9 mouse cellular contexts compared by ENCODE assay signal in genomic region chrX:120290011-120290899, GRCm38 (mm10). TPM values are rescaled to one million over a fixed set of nuclear protein-coding genes. Genes with fewer than 3 reads are reported as not detected.
DNase-seq lines count a peak whose midpoint lies in the region; ATAC-seq and TF ChIP-seq lines count a peak whose summit lies in the region.
"Had no signal": no experiment of that assay in that cellular context is flagged by ENCODE, and none has a peak within 500 bp of the region (broad histone marks: within the 10 kb centered on the region; RNA-seq: fewer than 3 reads in every experiment).

Gene Pcdh11x (plus strand): TSS chrX:120290259.

- H3K9me3 ChIP-seq in heart, embryonic 16.5 days (replicated peaks; ENCODE audit: control insufficient read depth, low read length), result no peaks in the 10 kb centered on the region

- H3K9ac ChIP-seq in heart, embryonic 16.5 days (ENCODE audit: low read length), result peak within 1 kb of the TSS; percentile 65

- peak within 1 kb of the TSS; percentile 75 for H3K4me2 ChIP-seq in heart, embryonic 16.5 days (ENCODE audit: low read depth, low read length)

- H3K27me3 ChIP-seq in heart, embryonic 16.5 days (ENCODE audit: control insufficient read depth, insufficient read depth, low read length), result 0 out of 2 replicates have a peak, but pooled peaks cover 5% of the 10 kb centered on the region

- peak; percentile 70 for TF ChIP-seq POLR2A in cortical plate, adult 2 months (IDR thresholded peaks at IDR 0.05; ENCODE audit: extremely low read depth, insufficient read depth, low read length)

- TF ChIP-seq CTCF in cortical plate, adult 2 months (IDR thresholded peaks at IDR 0.05; ENCODE audit: extremely low read depth, insufficient read depth, low read length), result no peak
- peak; percentile 47 for TF ChIP-seq CTCF in layer of hippocampus, adult 2 months (conservative IDR thresholded peaks at IDR 0.05)

- 10% methylated on average over 35 of the region's 40 CpGs for WGBS in heart, embryonic 16.5 days

- peak; percentile 40 for DNase-seq in layer of hippocampus, adult 11-12 months (ENCODE audit: low spot score)
- DNase-seq in layer of hippocampus, adult 9-10 months (ENCODE audit: low spot score), result no peak
- DNase-seq in layer of hippocampus, adult 2 months (ENCODE audit: low spot score in 2 of 2), result peak; percentile 28 to 36
- peak; percentile 34 for DNase-seq in lung, postnatal 10 days
- peak; percentile 1 for DNase-seq in skeletal muscle tissue, adult 2 months (ENCODE audit: low read depth, low spot score)
- no peak for DNase-seq in thymus, postnatal 36 days

- no peaks in the 10 kb centered on the region for H3K36me3 ChIP-seq in heart, embryonic 16.5 days (ENCODE audit: control insufficient read depth, insufficient read depth)

- peak within 1 kb of the TSS; percentile 70 for H3K4me3 ChIP-seq in cortical plate, adult 2 months (ENCODE audit: insufficient read depth, low read length)
- H3K4me3 ChIP-seq in heart, embryonic 16.5 days (ENCODE audit: low read length), result peak within 1 kb of the TSS; percentile 65
- peak within 1 kb of the TSS; percentile 61 for H3K4me3 ChIP-seq in layer of hippocampus, adult 2 months

- no peaks in the 10 kb centered on the region for H3K4me1 ChIP-seq in cortical plate, adult 2 months (ENCODE audit: control insufficient read depth, insufficient read depth, low read length)
- no peaks in the 10 kb centered on the region for H3K4me1 ChIP-seq in heart, embryonic 16.5 days (ENCODE audit: control insufficient read depth, insufficient read depth, low read length)

- H3K27ac ChIP-seq in cortical plate, adult 2 months (ENCODE audit: insufficient read depth, low read length), result no peak within 1 kb of the TSS
- H3K27ac ChIP-seq in heart, embryonic 16.5 days (ENCODE audit: low read length), result no peak within 1 kb of the TSS
- peak within 1 kb of the TSS; percentile 41; the same call in 1 of the 2 replicates for H3K27ac ChIP-seq in layer of hippocampus, adult 2 months

- peak; percentile 81 for ATAC-seq in heart, embryonic 16.5 days (replicated peaks; ENCODE audit: extremely low read depth, insufficient read depth, low FRiP score)

RNA-seq across cellular contexts. Expression of gene Pcdh11x, which starts in this region (rescaled TPM):
- 5.5 and 6.2 TPM in 2 replicates for polyA plus RNA-seq in cortical plate, adult 2 months (2012; rRNA removed)
- 1.8 and 2.1 TPM in 2 replicates for polyA plus RNA-seq in heart, embryonic 16.5 days (2015; fragmentation: Nextera tagmentation; extraction: Ambion mirVana)
- total RNA-seq in layer of hippocampus, adult 2 months (2021), result 1 to 10 TPM; 6.1 to 7.4 TPM
- total RNA-seq: MEL had no signal

Comparison
In these comparisons a context has a peak if more than half of its experiments do, and no peak if none do; other contexts are left out.
1. DNase-seq: peak in layer of hippocampus, adult 11-12 months (single experiment), layer of hippocampus, adult 2 months (2 of 2), lung, postnatal 10 days (single experiment) and skeletal muscle tissue, adult 2 months (single experiment); none in layer of hippocampus, adult 9-10 months (single experiment) and thymus, postnatal 36 days (0 of 2).
2. Peak in every context shown above with its lines, with median percentiles within 50 percentile points of each other: H3K4me3 ChIP-seq.